Mouse (Mus musculus): ENCODE data around the gene Ddx39b.
"Not testable (repeated sequence)": the region's sequence is repeated elsewhere in the genome, so short reads cannot be mapped to it uniquely, and the experiment has no call there.

Ddx39b gene

GRCm38 (mm10) chr17:35261651-35262050 lies 20.1 kb downstream of the Ddx39b start:
- no peak for DNase-seq (ENCODE audit: low read depth, low spot score)

- peak; percentile 98 for DNase-seq (ENCODE audit: low read depth, low spot score)
Observed at GRCm38 (mm10) chr17:35262664-35263522, 21.3 kb downstream of the Ddx39b start, which contains the start of gene H2-D1. H2-D1 (plus strand) TSS chr17:35262730.

GRCm38 (mm10) chr17:35263523-35263883 lies 22.0 kb downstream of the Ddx39b start:
- DNase-seq (ENCODE audit: low read depth, low spot score): peak; percentile 73

GRCm38 (mm10) chr17:35267399-35268086 lies 26.0 kb downstream of the Ddx39b start:
- DNase-seq (ENCODE audit: low read depth, low spot score): no peak

- peak; percentile 65 for DNase-seq (ENCODE audit: low read depth, low spot score)
Observed at GRCm38 (mm10) chr17:35269653-35270347, 28.3 kb downstream of the Ddx39b start.

GRCm38 (mm10) chr17:35272249-35272648 lies 30.7 kb downstream of the Ddx39b start:
- DNase-seq (ENCODE audit: low read depth, low spot score): no peak

GRCm38 (mm10) chr17:35274770-35275169 lies 33.2 kb downstream of the Ddx39b start:
- peak; percentile 79 for DNase-seq (ENCODE audit: low read depth, low spot score)

- no peak for DNase-seq (ENCODE audit: low read depth, low spot score)
Observed at GRCm38 (mm10) chr17:35276304-35276864, 34.8 kb downstream of the Ddx39b start.

GRCm38 (mm10) chr17:35278049-35278448 lies 36.5 kb downstream of the Ddx39b start:
- DNase-seq (ENCODE audit: low read depth, low spot score): no peak

GRCm38 (mm10) chr17:35278957-35279688 lies 37.6 kb downstream of the Ddx39b start:
- no peak for DNase-seq (ENCODE audit: low read depth, low spot score)

GRCm38 (mm10) chr17:35280276-35280675 lies 38.7 kb downstream of the Ddx39b start:
- DNase-seq (ENCODE audit: low read depth, low spot score): no peak

GRCm38 (mm10) chr17:35285431-35285830 lies 43.9 kb downstream of the Ddx39b start:
- DNase-seq (ENCODE audit: low read depth, low spot score): no peak

- DNase-seq (ENCODE audit: low read depth, low spot score): peak; percentile 54
Observed at GRCm38 (mm10) chr17:35295796-35296195, 54.2 kb downstream of the Ddx39b start.

GRCm38 (mm10) chr17:35300261-35300945 lies 58.9 kb downstream of the Ddx39b start:
- not testable (repeated sequence) for DNase-seq (ENCODE audit: low read depth, low spot score)

GRCm38 (mm10) chr17:35301645-35302258 lies 60.2 kb downstream of the Ddx39b start:
- peak; percentile 88 for DNase-seq (ENCODE audit: low read depth, low spot score)

GRCm38 (mm10) chr17:35303271-35303670 lies 61.7 kb downstream of the Ddx39b start:
- no peak for DNase-seq (ENCODE audit: low read depth, low spot score)
